Comparison of ENCODE assay signal across 15 mouse cellular contexts in genomic region chr13:51016956-51017703, GRCm38 (mm10).
DNase-seq lines count a peak whose midpoint lies in the region; ATAC-seq and TF ChIP-seq lines count a peak whose summit lies in the region.
"Had no signal": no experiment of that assay in that cellular context is flagged by ENCODE, and none has a peak within 500 bp of the region (broad histone marks: within the 10 kb centered on the region; RNA-seq: fewer than 3 reads in every experiment).

No protein-coding gene starts in this region.

- H3K4me3 ChIP-seq in hindbrain, embryonic 11.5 days (ENCODE audit: low read depth, low read length): no peak overlapping the region
- H3K4me3 ChIP-seq in hindbrain, embryonic 12.5 days: no peak overlapping the region
- peak overlapping the region; percentile 13; the same call in 1 of the 2 replicates for H3K4me3 ChIP-seq in embryonic facial prominence, embryonic 10.5 days
- no peak overlapping the region for H3K4me3 ChIP-seq in intestine, postnatal 0 days (ENCODE audit: low read depth, low read length)
- no peak overlapping the region for H3K4me3 ChIP-seq in limb, embryonic 14.5 days (replicated peaks; ENCODE audit: low read length)
- H3K4me3 ChIP-seq: erythroblast, embryonic 14.5 days had no signal

- no peak for TF ChIP-seq POLR2A in limb, embryonic 14.5 days (IDR thresholded peaks at IDR 0.05; ENCODE audit: borderline replicate concordance, extremely low read depth, insufficient read depth, insufficient read length)

- H3K36me3 ChIP-seq in hindbrain, embryonic 11.5 days (ENCODE audit: control insufficient read depth, insufficient read depth, low read length): no peaks in the 10 kb centered on the region
- no peaks in the 10 kb centered on the region for H3K36me3 ChIP-seq in hindbrain, embryonic 12.5 days
- no peaks in the 10 kb centered on the region for H3K36me3 ChIP-seq in embryonic facial prominence, embryonic 10.5 days (replicated peaks)
- no peaks in the 10 kb centered on the region for H3K36me3 ChIP-seq in intestine, postnatal 0 days (ENCODE audit: control insufficient read depth, insufficient read depth)
- H3K36me3 ChIP-seq in limb, embryonic 14.5 days (ENCODE audit: control insufficient read depth, insufficient read depth, low read length): no peaks in the 10 kb centered on the region

- H3K4me2 ChIP-seq in hindbrain, embryonic 11.5 days (replicated peaks; ENCODE audit: low read depth, low read length): no peak overlapping the region
- H3K4me2 ChIP-seq in hindbrain, embryonic 12.5 days (replicated peaks): no peak overlapping the region
- H3K4me2 ChIP-seq in intestine, postnatal 0 days (replicated peaks; ENCODE audit: low read depth): no peak overlapping the region
- H3K4me2 ChIP-seq in limb, embryonic 14.5 days (replicated peaks; ENCODE audit: low read depth, low read length, severe bottlenecking): no peak overlapping the region
- H3K4me2 ChIP-seq: lung, embryonic 14.5 days had no signal

- WGBS in hindbrain, embryonic 11.5 days: 81% methylated on average over 16 of the region's 16 CpGs
- 71% methylated on average over 16 of the region's 16 CpGs for whole genome bisulfite sequencing in hindbrain, embryonic 12.5 days
- WGBS in embryonic facial prominence, embryonic 10.5 days: 68% methylated on average over 16 of the region's 16 CpGs
- 71% methylated on average over 16 of the region's 16 CpGs for WGBS in intestine, postnatal 0 days
- WGBS in limb, embryonic 14.5 days: 60% methylated on average over 16 of the region's 16 CpGs

- no peak overlapping the region for H3K9ac ChIP-seq in hindbrain, embryonic 11.5 days (ENCODE audit: low read depth, low read length)
- H3K9ac ChIP-seq in hindbrain, embryonic 12.5 days: no peak overlapping the region
- no peak overlapping the region for H3K9ac ChIP-seq in intestine, postnatal 0 days (ENCODE audit: low read depth, low read length)
- no peak overlapping the region for H3K9ac ChIP-seq in limb, embryonic 14.5 days (ENCODE audit: low read depth, low read length, severe bottlenecking)
- H3K9ac ChIP-seq: lung, embryonic 14.5 days had no signal

- no peak for ATAC-seq in hindbrain, embryonic 11.5 days (ENCODE audit: low FRiP score)
- no peak for ATAC-seq in hindbrain, embryonic 12.5 days (ENCODE audit: low FRiP score)
- peak; percentile 72 for ATAC-seq in intestine, postnatal 0 days
- no peak for ATAC-seq in limb, embryonic 14.5 days (ENCODE audit: low FRiP score, low read depth)

- no peak for TF ChIP-seq CTCF in intestine, postnatal 0 days (IDR thresholded peaks at IDR 0.05; ENCODE audit: low read depth)

- no peaks in the 10 kb centered on the region for H3K27me3 ChIP-seq in hindbrain, embryonic 11.5 days (ENCODE audit: control insufficient read depth, insufficient read depth, low read length)
- no peaks in the 10 kb centered on the region for H3K27me3 ChIP-seq in hindbrain, embryonic 12.5 days
- no peaks in the 10 kb centered on the region for H3K27me3 ChIP-seq in embryonic facial prominence, embryonic 10.5 days (replicated peaks; ENCODE audit: low read depth, poor library complexity, severe bottlenecking)
- H3K27me3 ChIP-seq in intestine, postnatal 0 days (replicated peaks; ENCODE audit: control insufficient read depth, insufficient read depth, low read length): no peaks in the 10 kb centered on the region
- no peaks in the 10 kb centered on the region for H3K27me3 ChIP-seq in limb, embryonic 14.5 days (ENCODE audit: control insufficient read depth, insufficient read depth, low read length)
- H3K27me3 ChIP-seq: Patski had no signal

- DNase-seq in hindbrain, embryonic 11.5 days (ENCODE audit: low spot score): peak; percentile 5
- DNase-seq in embryonic facial prominence, embryonic 10.5 days (ENCODE audit: low spot score): peak; percentile 13
- DNase-seq in limb, embryonic 14.5 days (ENCODE audit: low spot score): no peak
- DNase-seq in spleen, adult 18-20 months: no peak
- DNase-seq in layer of hippocampus, adult 11-12 months (ENCODE audit: low spot score): no peak
- DNase-seq: adrenal gland, adult 8-10 months; cerebellum, postnatal 14 days; layer of hippocampus, adult 9-11 months; left cerebral cortex, postnatal 4 days; right cerebral cortex, postnatal 14 days had no signal

- no peak overlapping the region for H3K27ac ChIP-seq in hindbrain, embryonic 11.5 days (ENCODE audit: low read depth, low read length)
- no peak overlapping the region for H3K27ac ChIP-seq in hindbrain, embryonic 12.5 days
- peak overlapping the region; percentile 87 for H3K27ac ChIP-seq in embryonic facial prominence, embryonic 10.5 days (replicated peaks)
- no peak overlapping the region for H3K27ac ChIP-seq in intestine, postnatal 0 days (ENCODE audit: low read depth, low read length)
- peak overlapping the region; percentile 15 for H3K27ac ChIP-seq in limb, embryonic 14.5 days (replicated peaks; ENCODE audit: low read depth, low read length)

- peaks cover 5% of the 10 kb centered on the region; the same call in 1 of the 2 replicates for H3K4me1 ChIP-seq in hindbrain, embryonic 11.5 days (replicated peaks; ENCODE audit: control insufficient read depth, insufficient read depth, low read length)
- H3K4me1 ChIP-seq in hindbrain, embryonic 12.5 days: peaks cover 11% of the 10 kb centered on the region; the same call in 1 of the 2 replicates
- peaks cover 25% of the 10 kb centered on the region for H3K4me1 ChIP-seq in embryonic facial prominence, embryonic 10.5 days
- H3K4me1 ChIP-seq in intestine, postnatal 0 days (replicated peaks; ENCODE audit: control insufficient read depth, insufficient read depth, low read length): no peaks in the 10 kb centered on the region
- peaks cover 26% of the 10 kb centered on the region for H3K4me1 ChIP-seq in limb, embryonic 14.5 days (ENCODE audit: control insufficient read depth, insufficient read depth, low read length)

- no peaks in the 10 kb centered on the region for H3K9me3 ChIP-seq in hindbrain, embryonic 11.5 days (ENCODE audit: control insufficient read depth, low read length)
- H3K9me3 ChIP-seq in hindbrain, embryonic 12.5 days (replicated peaks): no peaks in the 10 kb centered on the region
- H3K9me3 ChIP-seq in embryonic facial prominence, embryonic 10.5 days: no peaks in the 10 kb centered on the region
- no peaks in the 10 kb centered on the region for H3K9me3 ChIP-seq in intestine, postnatal 0 days (ENCODE audit: control insufficient read depth)
- no peaks in the 10 kb centered on the region for H3K9me3 ChIP-seq in limb, embryonic 14.5 days (ENCODE audit: control insufficient read depth, low read length)

Comparison
In these comparisons a context has a peak if more than half of its experiments do, and no peak if none do; other contexts are left out.
1. DNase-seq: peak in hindbrain, embryonic 11.5 days (single experiment) and embryonic facial prominence, embryonic 10.5 days (single experiment); none in limb, embryonic 14.5 days (single experiment), spleen, adult 18-20 months (0 of 2) and layer of hippocampus, adult 11-12 months (single experiment).
2. H3K27ac ChIP-seq: peak in embryonic facial prominence, embryonic 10.5 days (single experiment) and limb, embryonic 14.5 days (single experiment); none in hindbrain, embryonic 11.5 days (single experiment), hindbrain, embryonic 12.5 days (single experiment) and intestine, postnatal 0 days (single experiment).